In the genomic region with DNA sequence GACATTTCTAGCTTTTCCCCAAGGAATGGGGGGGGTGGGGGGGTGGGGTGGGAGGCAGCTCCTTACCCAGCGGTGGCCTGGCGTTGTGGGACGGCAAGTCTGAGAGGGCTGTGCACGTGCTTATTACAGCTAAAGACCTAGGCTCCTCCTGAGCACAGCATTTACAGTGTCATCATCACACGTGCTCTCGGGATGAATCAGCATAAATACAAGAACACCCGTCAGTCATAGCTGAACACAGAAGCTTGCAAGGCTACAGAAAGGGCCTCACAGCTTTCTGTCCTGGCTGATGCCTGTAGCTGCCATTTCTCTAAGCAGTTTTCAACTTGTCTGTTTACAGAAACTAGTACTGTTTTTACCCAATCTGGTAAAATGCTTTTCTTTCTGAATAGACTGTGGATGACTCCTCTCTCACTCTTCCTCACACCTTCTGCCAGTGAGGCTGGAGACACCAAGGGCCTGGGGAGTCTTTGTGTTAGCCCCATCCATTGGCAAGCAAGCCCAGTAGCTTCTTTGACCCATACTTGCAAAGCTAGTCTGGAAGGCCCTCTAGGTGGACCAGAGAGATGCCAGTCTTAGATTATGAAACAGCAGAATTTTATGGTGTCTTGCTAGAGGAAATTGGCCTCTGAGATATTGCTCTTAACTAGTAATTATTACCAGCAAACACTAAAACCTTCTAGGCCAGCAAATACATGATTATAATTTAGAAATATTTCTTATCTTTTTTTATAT, we compare ENCODE assay signal across 17 mouse cellular contexts. TPM values are rescaled to one million over a fixed set of nuclear protein-coding genes. Genes with fewer than 3 reads are reported as not detected.
A peak's percentile ranks its signal among the peaks of the same experiment; 100 is the strongest.
DNase-seq lines count a peak whose midpoint lies in the region; ATAC-seq lines count a peak whose summit lies in the region.
"Had no signal": no experiment of that assay in that cellular context is flagged by ENCODE, and none has a peak within 500 bp of the region (broad histone marks: within the 10 kb centered on the region; RNA-seq: fewer than 3 reads in every experiment).

No protein-coding gene starts in this region.

- no peaks in the 10 kb centered on the region for H3K9me3 ChIP-seq in midbrain, embryonic 11.5 days (ENCODE audit: control insufficient read depth, low read length)
- no peaks in the 10 kb centered on the region for H3K9me3 ChIP-seq in midbrain, embryonic 16.5 days (replicated peaks; ENCODE audit: control insufficient read depth, low read length, poor library complexity, severe bottlenecking)
- no peaks in the 10 kb centered on the region for H3K9me3 ChIP-seq in liver, embryonic 12.5 days (replicated peaks)
- H3K9me3 ChIP-seq: hindbrain, embryonic 15.5 days had no signal

- 90% methylated on average over 7 of the region's 7 CpGs for WGBS in midbrain, embryonic 11.5 days
- 93% methylated on average over 7 of the region's 7 CpGs for WGBS in midbrain, embryonic 16.5 days
- 57% methylated on average over 7 of the region's 7 CpGs for WGBS in liver, embryonic 12.5 days (ENCODE audit: insufficient replicate concordance)

- H3K9ac ChIP-seq in midbrain, embryonic 11.5 days (ENCODE audit: low read length): no peak overlapping the region
- H3K9ac ChIP-seq in midbrain, embryonic 16.5 days (ENCODE audit: low read depth, low read length): no peak overlapping the region
- H3K9ac ChIP-seq in liver, embryonic 12.5 days: no peak overlapping the region
- H3K9ac ChIP-seq: hindbrain, embryonic 15.5 days had no signal

- H3K36me3 ChIP-seq in midbrain, embryonic 11.5 days (ENCODE audit: control insufficient read depth, insufficient read depth, low read length): peaks cover 9% of the 10 kb centered on the region
- H3K36me3 ChIP-seq in midbrain, embryonic 16.5 days (ENCODE audit: control insufficient read depth, insufficient read depth, low read length): peaks cover 10% of the 10 kb centered on the region
- H3K36me3 ChIP-seq in liver, embryonic 12.5 days: peaks cover 67% of the 10 kb centered on the region

- no peaks in the 10 kb centered on the region for H3K27me3 ChIP-seq in midbrain, embryonic 11.5 days (ENCODE audit: control insufficient read depth, insufficient read depth, low read length)
- no peaks in the 10 kb centered on the region for H3K27me3 ChIP-seq in midbrain, embryonic 16.5 days (ENCODE audit: control insufficient read depth, insufficient read depth, low read depth, low read length)
- no peaks in the 10 kb centered on the region for H3K27me3 ChIP-seq in liver, embryonic 12.5 days (replicated peaks)
- H3K27me3 ChIP-seq: hindbrain, embryonic 15.5 days had no signal

- H3K27ac ChIP-seq in midbrain, embryonic 11.5 days (ENCODE audit: low read depth, low read length): no peak overlapping the region
- H3K27ac ChIP-seq in midbrain, embryonic 16.5 days (ENCODE audit: low read length): no peak overlapping the region
- peak overlapping the region; percentile 70; the same call in 1 of the 2 replicates for H3K27ac ChIP-seq in liver, embryonic 12.5 days
- H3K27ac ChIP-seq: hindbrain, embryonic 15.5 days had no signal

- no peak overlapping the region for H3K4me3 ChIP-seq in midbrain, embryonic 11.5 days (ENCODE audit: low read depth, low read length)
- H3K4me3 ChIP-seq in midbrain, embryonic 16.5 days (ENCODE audit: low read depth, low read length): no peak overlapping the region
- no peak overlapping the region for H3K4me3 ChIP-seq in liver, embryonic 12.5 days
- H3K4me3 ChIP-seq: hindbrain, embryonic 15.5 days; myocyte had no signal

- ATAC-seq in midbrain, embryonic 11.5 days (ENCODE audit: low FRiP score): no peak
- ATAC-seq in midbrain, embryonic 16.5 days: no peak
- ATAC-seq in liver, embryonic 12.5 days: peak; percentile 92
- 0 out of 2 replicates have a peak, but pooled peaks have one; percentile 27 for ATAC-seq in monocyte, adult 5-6 weeks (replicated peaks; ENCODE audit: insufficient number of reproducible peaks, low FRiP score, low TSS enrichment, poor library complexity, severe bottlenecking)
- ATAC-seq: CD4-positive, CD25-positive, alpha-beta regulatory T cell, adult 4 months had no signal

- H3K4me2 ChIP-seq in midbrain, embryonic 11.5 days: no peak overlapping the region
- H3K4me2 ChIP-seq in midbrain, embryonic 16.5 days (ENCODE audit: low read length): no peak overlapping the region
- no peak overlapping the region for H3K4me2 ChIP-seq in liver, embryonic 12.5 days
- H3K4me2 ChIP-seq: hindbrain, embryonic 15.5 days had no signal

- H3K4me1 ChIP-seq in midbrain, embryonic 11.5 days (ENCODE audit: control insufficient read depth, insufficient read depth, low read length): no peaks in the 10 kb centered on the region
- no peaks in the 10 kb centered on the region for H3K4me1 ChIP-seq in midbrain, embryonic 16.5 days (ENCODE audit: control insufficient read depth, insufficient read depth, low read length)
- peaks cover 17% of the 10 kb centered on the region for H3K4me1 ChIP-seq in liver, embryonic 12.5 days
- H3K4me1 ChIP-seq: hindbrain, embryonic 15.5 days had no signal

- DNase-seq in midbrain, embryonic 11.5 days (ENCODE audit: low spot score, missing footprints): peak; percentile 33
- DNase-seq in c-Kit-negative CD71-positive TER-119-positive erythroid progenitor cells, embryonic 14.5 days (ENCODE audit: low read depth, low spot score): peak; percentile 57
- no peak for DNase-seq in kidney, adult 11 months
- no peak for DNase-seq in cerebellum, postnatal 10 days
- DNase-seq in frontal cortex, postnatal 14 days (ENCODE audit: low spot score in 2 of 2): no peak
- DNase-seq: adrenal gland, postnatal 25 days; cerebellum, adult 11 months; heart, adult 11 months; lung, adult 2 months; right cerebral cortex, postnatal 25 days; thymus, adult 18-20 months had no signal

RNA-seq across cellular contexts. Expression of gene Trmt13, which starts 6.4 kb away (rescaled TPM):
- polyA plus RNA-seq in midbrain, embryonic 11.5 days (2014; fragmentation: Nextera tagmentation; extraction: Ambion mirVana): 21.1 and 23.5 TPM in 2 replicates
- polyA plus RNA-seq in midbrain, embryonic 16.5 days (2015; fragmentation: Nextera tagmentation; extraction: Ambion mirVana): 29.3 and 31.8 TPM in 2 replicates
- 13.1 and 13.6 TPM in 2 replicates for polyA plus RNA-seq in liver, embryonic 12.5 days (2016; fragmentation: Nextera tagmentation; extraction: Ambion mirVana)
- total RNA-seq in monocyte, adult 5-6 weeks (2017): 56.2 to 58.5 TPM (median 58.1 TPM) in 3 replicates

RNA-seq across cellular contexts. Expression of gene Sass6, which starts 26.0 kb away (rescaled TPM):
- 36.0 and 37.5 TPM in 2 replicates for polyA plus RNA-seq in midbrain, embryonic 11.5 days (2014; fragmentation: Nextera tagmentation; extraction: Ambion mirVana)
- 11.4 and 15.3 TPM in 2 replicates for polyA plus RNA-seq in midbrain, embryonic 16.5 days (2015; fragmentation: Nextera tagmentation; extraction: Ambion mirVana)
- 26.3 and 28.2 TPM in 2 replicates for polyA plus RNA-seq in liver, embryonic 12.5 days (2016; fragmentation: Nextera tagmentation; extraction: Ambion mirVana)
- total RNA-seq in monocyte, adult 5-6 weeks (2017): 15.1 to 20.6 TPM (median 19.1 TPM) in 3 replicates

RNA-seq across cellular contexts. Expression of gene Mfsd14a, which starts 41.7 kb away (rescaled TPM):
- polyA plus RNA-seq in midbrain, embryonic 11.5 days (2014; fragmentation: Nextera tagmentation; extraction: Ambion mirVana): 88.7 and 91.6 TPM in 2 replicates
- 68.3 and 69.8 TPM in 2 replicates for polyA plus RNA-seq in midbrain, embryonic 16.5 days (2015; fragmentation: Nextera tagmentation; extraction: Ambion mirVana)
- polyA plus RNA-seq in liver, embryonic 12.5 days (2016; fragmentation: Nextera tagmentation; extraction: Ambion mirVana): 49.6 and 53.1 TPM in 2 replicates
- total RNA-seq in monocyte, adult 5-6 weeks (2017): 99.6 to 106 TPM (median 102 TPM) in 3 replicates

RNA-seq across cellular contexts. Expression of gene Lrrc39, which starts 58.0 kb away (rescaled TPM):
- polyA plus RNA-seq in midbrain, embryonic 11.5 days (2014; fragmentation: Nextera tagmentation; extraction: Ambion mirVana): 0.88 and 0.97 TPM in 2 replicates
- polyA plus RNA-seq in midbrain, embryonic 16.5 days (2015; fragmentation: Nextera tagmentation; extraction: Ambion mirVana): 0.25 and 0.38 TPM in 2 replicates
- polyA plus RNA-seq in liver, embryonic 12.5 days (2016; fragmentation: Nextera tagmentation; extraction: Ambion mirVana): 2.6 and 3.8 TPM in 2 replicates
- 1.6 TPM in 1 of 3 replicates, not detected in the others for total RNA-seq in monocyte, adult 5-6 weeks (2017)

Comparison
In these comparisons a context has a peak if more than half of its experiments do, and no peak if none do; other contexts are left out.
1. ATAC-seq: peak in liver, embryonic 12.5 days (single experiment) and monocyte, adult 5-6 weeks (single experiment); none in midbrain, embryonic 11.5 days (single experiment) and midbrain, embryonic 16.5 days (single experiment).
2. DNase-seq: peak in midbrain, embryonic 11.5 days (single experiment) and c-Kit-negative CD71-positive TER-119-positive erythroid progenitor cells, embryonic 14.5 days (single experiment); none in kidney, adult 11 months (single experiment), cerebellum, postnatal 10 days (0 of 2) and frontal cortex, postnatal 14 days (0 of 2).